Mouse (Mus musculus): ENCODE measurements around the gene Phlda2. TPM values are rescaled to one million over a fixed set of nuclear protein-coding genes. Genes with fewer than 3 reads are reported as not detected.

Gene Phlda2
- total RNA-seq, 2 experiments from 2014 or later, result not detected

GRCm38 (mm10) chr7:143473347-143474101 is 29.4 kb downstream of the Phlda2 start, which contains the start of gene Slc22a18:
Slc22a18 (plus strand) TSS chr7:143473736.
- no peak within 1 kb of the TSS for H3K4me3 ChIP-seq
- DNase-seq (ENCODE audit: extremely low spot score in 1 of 2, low spot score in 2 of 2), result no peak
- intact Hi-C loops (cut with DNase I), result loop anchor here (5.0 kb wide), 2 partner anchors 289 to 381 kb away; partner anchors contain the start of gene Trpm5
- no peak within 1 kb of the TSS for H3K27ac ChIP-seq
- no peak for TF ChIP-seq CTCF (IDR thresholded peaks at IDR 0.05)

GRCm38 (mm10) chr7:143469946-143470345 is 33.0 kb downstream of the Phlda2 start:
- Histone ChIP-seq H3K4me3 (no peak overlapping the region), H3K27ac (no peak overlapping the region)
- peak; percentile 70 to 82 for DNase-seq (ENCODE audit: extremely low spot score in 1 of 2, low spot score in 2 of 2)
- intact Hi-C loops (cut with DNase I), result loop anchor here (5.0 to 10.0 kb wide), 4 partner anchors 292 to 575 kb away; partner anchors contain the start of genes Trpm5 and Tspan32
- peak; percentile 96 for TF ChIP-seq CTCF (IDR thresholded peaks at IDR 0.05)

GRCm38 (mm10) chr7:143467714-143468113 is 35.2 kb downstream of the Phlda2 start:
- intact Hi-C loops (cut with DNase I), result loop anchor here (10.0 kb wide), 2 partner anchors 463 to 573 kb away; partner anchors contain the start of gene Tspan32
- no peak for TF ChIP-seq CTCF (IDR thresholded peaks at IDR 0.05)
- no peak overlapping the region for H3K27ac ChIP-seq
- no peak overlapping the region for H3K4me3 ChIP-seq
- no peak for DNase-seq (ENCODE audit: extremely low spot score in 1 of 2, low spot score in 2 of 2)

- H3K27ac ChIP-seq, result no peak overlapping the region
- peak; percentile 98 for TF ChIP-seq CTCF (IDR thresholded peaks at IDR 0.05)
- intact Hi-C loops (cut with DNase I), result loop anchor here (1.0 to 10.0 kb wide), 3 partner anchors 313 to 571 kb away; partner anchors contain the start of gene Tspan32
- peak; percentile 80 to 90 for DNase-seq (ENCODE audit: extremely low spot score in 1 of 2, low spot score in 2 of 2)
- no peak overlapping the region for H3K4me3 ChIP-seq
Measured at GRCm38 (mm10) chr7:143466099-143466677, 36.8 kb downstream of the Phlda2 start.

- Histone ChIP-seq H3K4me3 (peak overlapping the region; percentile 37), H3K27ac (no peak overlapping the region)
- TF ChIP-seq CTCF (IDR thresholded peaks at IDR 0.05), result no peak
- no peak for DNase-seq (ENCODE audit: extremely low spot score in 1 of 2, low spot score in 2 of 2)
- intact Hi-C loops (cut with DNase I), result loop anchor here (5.0 to 10.0 kb wide), 3 partner anchors 163 to 570 kb away; partner anchors contain the start of gene Tspan32
Measured at GRCm38 (mm10) chr7:143464811-143465560, 38.0 kb downstream of the Phlda2 start.

GRCm38 (mm10) chr7:143463865-143464415 is 39.0 kb downstream of the Phlda2 start:
- DNase-seq (ENCODE audit: extremely low spot score in 1 of 2, low spot score in 2 of 2), result peak; percentile 70 to 81
- no peak overlapping the region for H3K27ac ChIP-seq
- H3K4me3 ChIP-seq, result no peak overlapping the region
- peak; percentile 95 for TF ChIP-seq CTCF (IDR thresholded peaks at IDR 0.05)
- intact Hi-C loops (cut with DNase I), result loop anchor here (5.0 to 10.0 kb wide), 3 partner anchors 162 to 569 kb away; partner anchors contain the start of gene Tspan32

- H3K27ac ChIP-seq, result no peak overlapping the region
- H3K4me3 ChIP-seq, result no peak overlapping the region
- intact Hi-C loops (cut with DNase I), result loop anchor here (5.0 to 10.0 kb wide), 3 partner anchors 160 to 568 kb away; partner anchors contain the start of gene Tspan32
- no peak for TF ChIP-seq CTCF (IDR thresholded peaks at IDR 0.05)
- DNase-seq (ENCODE audit: extremely low spot score in 1 of 2, low spot score in 2 of 2), result no peak
Measured at GRCm38 (mm10) chr7:143462516-143462915, 40.4 kb downstream of the Phlda2 start.

- DNase-seq (ENCODE audit: extremely low spot score in 1 of 2, low spot score in 2 of 2), result no peak
- intact Hi-C loops (cut with DNase I), result loop anchor here (5.0 to 10.0 kb wide), 3 partner anchors 160 to 567 kb away; partner anchors contain the start of gene Tspan32
- Histone ChIP-seq H3K27ac (no peak overlapping the region), H3K4me3 (no peak overlapping the region)
- no peak for TF ChIP-seq CTCF (IDR thresholded peaks at IDR 0.05)
Measured at GRCm38 (mm10) chr7:143461920-143462319, 41.0 kb downstream of the Phlda2 start.

GRCm38 (mm10) chr7:143461294-143461870 is 41.6 kb downstream of the Phlda2 start:
- Histone ChIP-seq H3K4me3 (peak overlapping the region; percentile 26; the same call in 1 of the 2 replicates), H3K27ac (no peak overlapping the region)
- intact Hi-C loops (cut with DNase I), result loop anchor here (5.0 to 10.0 kb wide), 3 partner anchors 159 to 567 kb away; partner anchors contain the start of gene Tspan32
- no peak for DNase-seq (ENCODE audit: extremely low spot score in 1 of 2, low spot score in 2 of 2)
- no peak for TF ChIP-seq CTCF (IDR thresholded peaks at IDR 0.05)

GRCm38 (mm10) chr7:143460874-143461273 is 42.1 kb downstream of the Phlda2 start, which contains the start of gene Cdkn1c:
Cdkn1c (minus strand) TSS chr7:143461050.
- no peak within 1 kb of the TSS for H3K27ac ChIP-seq
- peak; percentile 75 to 82 for DNase-seq (ENCODE audit: extremely low spot score in 1 of 2, low spot score in 2 of 2)
- peak within 1 kb of the TSS; percentile 40 for H3K4me3 ChIP-seq
- intact Hi-C loops (cut with DNase I), result loop anchor here (5.0 to 10.0 kb wide), 3 partner anchors 159 to 566 kb away; partner anchors contain the start of gene Tspan32
- TF ChIP-seq CTCF (IDR thresholded peaks at IDR 0.05), result no peak
